ENCODE assay signal across 8 mouse cellular contexts in genomic region chrX:164179746-164180145, GRCm38 (mm10). TPM values are rescaled to one million over a fixed set of nuclear protein-coding genes. Genes with fewer than 3 reads are reported as not detected.
DNase-seq lines count a peak whose midpoint lies in the region; ATAC-seq and TF ChIP-seq lines count a peak whose summit lies in the region.

No protein-coding gene starts in this region.

- no peak overlapping the region for H3K27ac ChIP-seq in heart, adult 2 months
- no peak overlapping the region for H3K27ac ChIP-seq in lung, embryonic 14.5 days (ENCODE audit: low read depth)

- ATAC-seq in hematopoietic stem cell, adult 5-6 weeks (replicated peaks in 1 of 2; ENCODE audit: insufficient read depth in 1 of 2, low FRiP score in 2 of 2, low TSS enrichment in 1 of 2, low read depth in 1 of 2, poor library complexity in 2 of 2, severe bottlenecking in 2 of 2), result peak; percentile 64 to 71; a peak in 3 of 4 replicates
- ATAC-seq in lung, embryonic 14.5 days (ENCODE audit: insufficient read depth), result peak; percentile 44; the same call in 1 of the 2 replicates

- intact Hi-C loops in heart, adult 2 months (cut with DNase I), result loop anchor here (2.0 to 10.0 kb wide), 4 partner anchors 79 to 1265 kb away; partner anchors contain the start of gene Siah1b

- TF ChIP-seq POLR2A in heart, adult 2 months (IDR thresholded peaks at IDR 0.05; ENCODE audit: insufficient read depth, low read depth, low read length), result no peak

- H3K9ac ChIP-seq in heart, adult 2 months (ENCODE audit: low read depth, low read length), result no peak overlapping the region
- H3K9ac ChIP-seq in lung, embryonic 14.5 days, result no peak overlapping the region

- H3K4me2 ChIP-seq in lung, embryonic 14.5 days, result no peak overlapping the region

- no peaks in the 10 kb centered on the region for H3K27me3 ChIP-seq in heart, adult 2 months (ENCODE audit: control insufficient read depth, insufficient read depth, low read length)
- no peaks in the 10 kb centered on the region for H3K27me3 ChIP-seq in lung, embryonic 14.5 days (ENCODE audit: insufficient read depth, low read length)

- H3K9me3 ChIP-seq in lung, embryonic 14.5 days (ENCODE audit: low read depth, low read length), result no peaks in the 10 kb centered on the region

- TF ChIP-seq CTCF in heart, adult 2 months (IDR thresholded peaks at IDR 0.05), result peak; percentile 83
- TF ChIP-seq CTCF in lung, embryonic 14.5 days (IDR thresholded peaks at IDR 0.05; ENCODE audit: low read depth), result peak; percentile 64

- 14% methylated on average over 3 of the region's 3 CpGs for WGBS in heart, adult 2 months
- WGBS in lung, embryonic 14.5 days, result 11% methylated on average over 3 of the region's 3 CpGs

- H3K79me2 ChIP-seq in heart, adult 2 months (replicated peaks; ENCODE audit: control insufficient read depth, insufficient read depth, low read length), result no peaks in the 10 kb centered on the region

- DNase-seq in heart, adult 2 months, result peak; percentile 4 to 22
- DNase-seq in heart, adult 11 months, result no peak
- peak; percentile 28 to 35 for DNase-seq in adrenal gland, adult 18-20 months (ENCODE audit: low spot score in 2 of 2)
- DNase-seq in embryo, embryonic 11 days, result peak; percentile 58
- peak; percentile 17 to 44 for DNase-seq in layer of hippocampus, adult 8-10 months (ENCODE audit: low spot score in 2 of 2)
- DNase-seq in lung, embryonic 14.5 days, result peak; percentile 83
- DNase-seq in right cerebral cortex, adult 18-20 months, result peak; percentile 26

- no peaks in the 10 kb centered on the region for H3K4me1 ChIP-seq in heart, adult 2 months (ENCODE audit: control insufficient read depth, insufficient read depth, low read length)
- no peaks in the 10 kb centered on the region for H3K4me1 ChIP-seq in lung, embryonic 14.5 days (ENCODE audit: insufficient read depth)

- no peak overlapping the region for H3K4me3 ChIP-seq in heart, adult 2 months
- H3K4me3 ChIP-seq in lung, embryonic 14.5 days (ENCODE audit: low read depth, low read length), result no peak overlapping the region

- H3K36me3 ChIP-seq in heart, adult 2 months (ENCODE audit: control insufficient read depth, insufficient read depth, low read length), result no peaks in the 10 kb centered on the region
- no peaks in the 10 kb centered on the region for H3K36me3 ChIP-seq in lung, embryonic 14.5 days (ENCODE audit: insufficient read depth)

- TF ChIP-seq EP300 in heart, adult 2 months (IDR thresholded peaks at IDR 0.05; ENCODE audit: insufficient read depth, low read depth, low read length), result no peak

RNA-seq across cellular contexts. Expression of gene Ace2, which starts 40.6 kb away (rescaled TPM):
- total RNA-seq in heart, adult 2 months (2021), result 1 to 10 TPM; 1.1 to 1.6 TPM
- 0.51 and 1.0 TPM in 2 replicates for polyA plus RNA-seq in heart, adult 2 months (2012; rRNA removed)
- total RNA-seq in adrenal gland, adult 18-20 months (2021), result 1 to 10 TPM; 2.1 to 4.3 TPM
- total RNA-seq in hematopoietic stem cell, adult 5-6 weeks (2017), result not detected in 2 replicates
- total RNA-seq in layer of hippocampus, adult 8-10 months (2022), result under 1 TPM; 0.55 to 0.83 (median 0.64) TPM
- 0.68 and 1.0 TPM in 2 replicates for polyA plus RNA-seq in lung, embryonic 14.5 days (2014; fragmentation: Nextera tagmentation; extraction: Ambion mirVana)
